Mouse (Mus musculus) lung, adult 2 months (tissue): ENCODE measurements around the gene Bbx.

ENCODE experiments used
- CTCF ChIP-seq: fragments of 200-500 bp; IDR thresholded peaks from 2 replicates; pipeline ENCODE4 v1.5.1; 2011; ENCODE audit warnings: mild to moderate bottlenecking, low read length, control low read depth; ENCODE audit not compliant: insufficient read depth
- POLR2A ChIP-seq: fragments of 200-500 bp; IDR thresholded peaks from 2 replicates; pipeline ENCODE4 v1.6.1; 2011; ENCODE audit warnings: low read depth, mild to moderate bottlenecking, control low read depth, low read length, borderline replicate concordance; ENCODE audit errors: extremely low read depth

DNA sequence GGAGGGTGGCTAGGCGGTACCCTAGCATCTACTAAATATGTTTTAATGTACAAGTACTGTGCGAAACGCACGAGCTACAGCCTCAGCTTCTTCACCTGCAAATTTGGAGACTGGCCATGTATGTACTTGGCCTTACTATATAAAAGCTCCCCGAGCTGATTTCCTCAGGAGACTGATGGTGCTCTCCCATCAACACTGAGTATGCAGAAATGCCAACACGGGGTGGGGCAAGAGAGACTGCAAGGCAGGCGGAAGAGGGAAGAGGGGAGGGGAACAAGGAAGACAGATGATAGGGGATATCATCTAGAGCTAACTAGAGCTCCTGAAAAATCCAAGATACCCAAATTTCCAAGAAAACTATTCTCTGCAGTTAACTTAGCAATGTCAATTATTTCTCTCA, 71.6 kb downstream of the Bbx start:
- TF ChIP-seq CTCF = no peak
- TF ChIP-seq POLR2A = no peak
